Comparison of ENCODE assay signal across 9 mouse cellular contexts in genomic region chr14:45456502-45456846, GRCm38 (mm10). TPM values are rescaled to one million over a fixed set of nuclear protein-coding genes. Genes with fewer than 3 reads are reported as not detected.
DNase-seq lines count a peak whose midpoint lies in the region; ATAC-seq and TF ChIP-seq lines count a peak whose summit lies in the region.
"Had no signal": no experiment of that assay in that cellular context is flagged by ENCODE, and none has a peak within 500 bp of the region (broad histone marks: within the 10 kb centered on the region; RNA-seq: fewer than 3 reads in every experiment).

No protein-coding gene starts in this region.

- TF ChIP-seq POLR2A in ES-Bruce4 (IDR thresholded peaks at IDR 0.05; ENCODE audit: insufficient read depth, low read length): no peak

- H3K36me3 ChIP-seq in ES-Bruce4 (ENCODE audit: control insufficient read depth, insufficient read depth, low read length, poor library complexity, severe bottlenecking): peaks cover 10% of the 10 kb centered on the region

- no peak for TF ChIP-seq EP300 in ES-Bruce4 (IDR thresholded peaks at IDR 0.05; ENCODE audit: insufficient read depth, low read depth, low read length)

- no peak overlapping the region for H3K9ac ChIP-seq in ES-Bruce4 (ENCODE audit: low read depth, poor library complexity, severe bottlenecking)

- H3K4me1 ChIP-seq in ES-Bruce4 (ENCODE audit: control insufficient read depth, insufficient read depth, low read length): peaks cover 13% of the 10 kb centered on the region

- H3K4me3 ChIP-seq in ES-Bruce4 (ENCODE audit: low read depth, low read length): no peak overlapping the region

- DNase-seq in MEL-GATA-1-ER (ENCODE audit: extremely low read depth, low read depth): peak; percentile 14
- DNase-seq in heart, postnatal 4 days: peak; percentile 46
- peak; percentile 73 for DNase-seq in lung, postnatal 10 days
- DNase-seq in gastrocnemius, postnatal 25 days: no peak
- DNase-seq in right cerebral cortex, postnatal 36 days (ENCODE audit: low spot score in 2 of 2): no peak

- no peak for ATAC-seq in monocyte, adult 5-6 weeks (replicated peaks; ENCODE audit: insufficient number of reproducible peaks, low FRiP score, low TSS enrichment, poor library complexity, severe bottlenecking)
- ATAC-seq: inflammation-experienced regulatory T-cells, adult 6 months had no signal

- H3K9me3 ChIP-seq in ES-Bruce4 (replicated peaks; ENCODE audit: control insufficient read depth, insufficient read depth, low read length, poor library complexity, severe bottlenecking): no peaks in the 10 kb centered on the region

- H3K27me3 ChIP-seq in ES-Bruce4 (ENCODE audit: control insufficient read depth, insufficient read depth, low read length, poor library complexity, severe bottlenecking): no peaks in the 10 kb centered on the region

- H3K27ac ChIP-seq in ES-Bruce4 (ENCODE audit: insufficient read depth, low read length): peak overlapping the region; percentile 64; the same call in 1 of the 2 replicates
- H3K27ac ChIP-seq: macrophage had no signal

- TF ChIP-seq CTCF in ES-Bruce4 (IDR thresholded peaks at IDR 0.05; ENCODE audit: low read depth, low read length): no peak

RNA-seq across cellular contexts. Expression of gene Gnpnat1, which starts 51.8 kb away (rescaled TPM):
- polyA plus RNA-seq in ES-Bruce4 (2011; ENCODE audit: insufficient read depth, insufficient read length, low read depth, missing spikeins): 96.6 and 98.5 TPM in 2 replicates
- 10 to 100 TPM; 11.3 to 15.5 TPM for total RNA-seq in heart, postnatal 4 days (2021)
- total RNA-seq in gastrocnemius, postnatal 25 days (2021): 1 to 10 TPM; 9.2 to 9.7 TPM
- 29.9 to 73.9 TPM (median 51.6 TPM) in 3 replicates for total RNA-seq in monocyte, adult 5-6 weeks (2017)

Comparison
In these comparisons a context has a peak if more than half of its experiments do, and no peak if none do; other contexts are left out.
1. DNase-seq: peak in MEL-GATA-1-ER (single experiment), heart, postnatal 4 days (single experiment) and lung, postnatal 10 days (single experiment); none in gastrocnemius, postnatal 25 days (single experiment) and right cerebral cortex, postnatal 36 days (0 of 2).